Mouse (Mus musculus): ENCODE measurements around the gene Cdkl4.
A peak's percentile ranks its signal among the peaks of the same experiment; 100 is the strongest.
"Not testable (repeated sequence)": the region's sequence is repeated elsewhere in the genome, so short reads cannot be mapped to it uniquely, and the experiment has no call there.

Gene Cdkl4

GRCm38 (mm10) chr17:80577639-80578038 is at the start of gene Cdkl4:
TSS of gene Cdkl4 (minus strand) at chr17:80577813.
- no peak for DNase-seq

- no peak for DNase-seq
Measured at GRCm38 (mm10) chr17:80624979-80625378, 47.4 kb upstream of the Cdkl4 start.

GRCm38 (mm10) chr17:80621691-80622090 is 44.1 kb upstream of the Cdkl4 start:
- DNase-seq = no peak

- DNase-seq = peak; percentile 78 to 79
Measured at GRCm38 (mm10) chr17:80620786-80621423, 43.3 kb upstream of the Cdkl4 start.

GRCm38 (mm10) chr17:80619556-80619955 is 41.9 kb upstream of the Cdkl4 start:
- DNase-seq = peak; percentile 56 to 57

GRCm38 (mm10) chr17:80618890-80619289 is 41.3 kb upstream of the Cdkl4 start:
- no peak for DNase-seq

- DNase-seq = no peak
Measured at GRCm38 (mm10) chr17:80603806-80604205, 26.2 kb upstream of the Cdkl4 start.

- peak in 1 of 2 experiments; percentile 33 for DNase-seq
Measured at GRCm38 (mm10) chr17:80603079-80603625, 25.5 kb upstream of the Cdkl4 start.

- DNase-seq = peak; percentile 69 to 70
Measured at GRCm38 (mm10) chr17:80601371-80601770, 23.8 kb upstream of the Cdkl4 start.

GRCm38 (mm10) chr17:80583051-80583450 is 5.4 kb upstream of the Cdkl4 start:
- DNase-seq = no peak

GRCm38 (mm10) chr17:80579901-80580300 is 2.3 kb upstream of the Cdkl4 start:
- no peak for DNase-seq

GRCm38 (mm10) chr17:80579089-80579488 is 1.5 kb upstream of the Cdkl4 start:
- no peak for DNase-seq

- DNase-seq = no peak
Measured at GRCm38 (mm10) chr17:80578041-80578440, 428 bp upstream of the Cdkl4 start.

- peak in 1 of 2 experiments; percentile 15 for DNase-seq
Measured at GRCm38 (mm10) chr17:80577214-80577613, 399 bp downstream of the Cdkl4 start.

- DNase-seq = no peak
Measured at GRCm38 (mm10) chr17:80575008-80575407, 2.6 kb downstream of the Cdkl4 start.

GRCm38 (mm10) chr17:80574471-80574965 is 3.1 kb downstream of the Cdkl4 start:
- DNase-seq = no peak

GRCm38 (mm10) chr17:80572187-80572935 is 5.3 kb downstream of the Cdkl4 start:
- DNase-seq = no peak

- DNase-seq = no peak
Measured at GRCm38 (mm10) chr17:80571460-80571859, 6.2 kb downstream of the Cdkl4 start.

- not testable (repeated sequence) for DNase-seq
Measured at GRCm38 (mm10) chr17:80569718-80570117, 7.9 kb downstream of the Cdkl4 start.

- no peak for DNase-seq
Measured at GRCm38 (mm10) chr17:80568842-80569601, 8.6 kb downstream of the Cdkl4 start.

- no peak for DNase-seq
Measured at GRCm38 (mm10) chr17:80568441-80568840, 9.2 kb downstream of the Cdkl4 start.

GRCm38 (mm10) chr17:80564611-80564924 is 13.0 kb downstream of the Cdkl4 start:
- DNase-seq = no peak

All from cerebellum, postnatal 36 days (tissue).